Mouse (Mus musculus) cerebellum, adult 2 months (tissue): Measurements from ENCODE around the gene Scaper.

ENCODE experiments used
- CTCF ChIP-seq: fragments of 200-500 bp; IDR thresholded peaks from 2 replicates; pipeline ENCODE4 v1.5.1; 2011; ENCODE audit warnings: low read depth, mild to moderate bottlenecking, control low read depth, low read length, moderate library complexity, borderline replicate concordance; ENCODE audit not compliant: insufficient read depth
- POLR2A ChIP-seq: fragments of 200-500 bp; IDR thresholded peaks from 2 replicates; pipeline ENCODE4 v1.6.1; 2011; ENCODE audit warnings: low read length, control low read depth, borderline replicate concordance; ENCODE audit not compliant: insufficient read depth

DNA sequence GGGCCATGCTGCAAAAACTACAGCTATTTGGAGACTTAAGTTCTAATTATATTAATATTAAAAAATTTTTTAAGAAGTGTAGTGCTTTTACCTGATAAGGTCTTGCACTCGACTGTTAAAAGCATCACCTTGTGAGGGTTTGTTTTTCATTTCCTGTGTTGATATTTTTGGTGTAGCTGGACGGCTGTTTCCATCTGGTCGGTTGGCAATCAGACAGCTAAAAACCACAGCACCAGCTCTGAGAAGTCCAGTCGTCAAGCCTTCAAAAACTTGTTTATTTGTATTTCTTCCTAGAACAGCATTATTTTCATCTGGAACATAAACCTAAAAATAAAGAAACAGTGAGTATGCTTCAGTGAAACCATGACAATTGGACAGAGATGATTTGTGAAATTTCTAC is 328.2 kb downstream of the Scaper start:
- TF ChIP-seq CTCF (no peak), POLR2A (no peak)
